Mouse (Mus musculus) right cerebral cortex, postnatal 25 days (tissue): ENCODE data around the gene Myo15b.

Source experiments
- DNase-seq: peaks from one replicate; pipeline ENCODE4 v3.0.0; 2022

Myo15b gene

DNA sequence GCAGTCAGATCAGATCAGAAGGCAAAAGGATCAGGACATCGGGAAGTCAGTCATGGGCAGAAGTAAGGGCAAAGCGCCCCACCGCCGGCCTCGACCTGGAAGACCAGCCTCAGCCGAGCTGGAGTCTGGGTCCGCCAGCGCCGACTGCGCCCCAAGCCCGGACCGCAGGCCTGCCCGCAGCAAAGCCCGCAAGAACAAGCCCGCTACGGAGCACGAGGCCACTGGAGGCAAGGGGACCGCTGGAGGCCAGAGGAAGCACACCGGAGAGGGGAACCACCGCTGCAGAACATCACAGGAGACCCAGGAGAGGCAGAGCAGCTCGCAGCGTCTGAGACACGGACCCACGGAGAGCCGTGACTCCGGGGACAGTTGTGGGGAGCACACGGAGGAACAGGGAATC, at the start of gene Myo15b:
Myo15b (plus strand) TSS at position 53 of the 400 bp plus-strand sequence.
- no peak for DNase-seq

- no peak for DNase-seq
Measured at GRCm38 (mm10) chr11:115808696-115809310, 49.4 kb upstream of the Myo15b start.

DNA sequence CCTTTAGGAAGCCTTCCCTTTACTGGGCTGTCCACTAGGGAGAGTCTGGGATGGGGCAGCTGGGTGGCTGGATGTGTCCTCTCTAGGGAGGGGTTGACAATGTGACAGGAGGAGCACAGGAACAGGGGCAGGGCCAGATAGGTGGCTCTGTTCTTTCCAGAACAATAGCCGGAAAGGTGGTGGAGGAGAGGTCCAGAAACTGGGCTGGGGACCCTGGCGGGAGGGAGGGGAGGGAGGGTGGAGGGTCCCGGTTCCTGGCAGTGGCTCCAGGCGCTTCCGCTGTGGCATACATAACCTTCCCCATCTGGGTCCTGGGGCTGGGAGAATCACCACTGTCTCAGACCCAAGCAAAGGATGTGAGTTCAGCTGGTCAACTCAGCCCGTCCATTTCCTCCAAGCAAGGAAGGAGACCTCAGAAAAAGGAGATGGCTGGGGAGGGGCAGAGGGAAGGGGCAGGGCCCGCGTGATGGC, 48.9 kb upstream of the Myo15b start:
- DNase-seq, result no peak

GRCm38 (mm10) chr11:115810377-115810776, 47.8 kb upstream of the Myo15b start:
- no peak for DNase-seq

GRCm38 (mm10) chr11:115811381-115812093, 46.7 kb upstream of the Myo15b start:
- DNase-seq, result no peak

DNA sequence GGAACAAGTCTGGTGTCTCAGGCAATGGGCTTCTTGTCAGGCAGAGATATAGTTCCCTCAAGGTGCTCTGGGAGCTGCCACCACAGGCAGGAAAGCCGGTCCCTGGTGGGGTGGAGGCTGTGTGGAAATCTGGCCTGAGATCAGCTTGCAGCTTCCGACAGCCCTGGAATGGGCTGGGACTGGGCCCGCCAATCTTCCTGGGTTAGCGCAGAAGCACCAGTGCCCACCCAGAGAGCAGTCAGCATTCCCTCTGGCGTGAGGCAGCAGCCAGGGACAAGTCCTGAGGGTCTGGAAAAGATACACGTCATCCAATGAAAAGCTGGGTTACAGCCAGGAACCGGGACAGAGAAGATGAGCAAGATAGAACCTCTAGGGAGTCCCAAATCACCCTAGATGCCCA, 46.1 kb upstream of the Myo15b start:
- no peak for DNase-seq

DNA sequence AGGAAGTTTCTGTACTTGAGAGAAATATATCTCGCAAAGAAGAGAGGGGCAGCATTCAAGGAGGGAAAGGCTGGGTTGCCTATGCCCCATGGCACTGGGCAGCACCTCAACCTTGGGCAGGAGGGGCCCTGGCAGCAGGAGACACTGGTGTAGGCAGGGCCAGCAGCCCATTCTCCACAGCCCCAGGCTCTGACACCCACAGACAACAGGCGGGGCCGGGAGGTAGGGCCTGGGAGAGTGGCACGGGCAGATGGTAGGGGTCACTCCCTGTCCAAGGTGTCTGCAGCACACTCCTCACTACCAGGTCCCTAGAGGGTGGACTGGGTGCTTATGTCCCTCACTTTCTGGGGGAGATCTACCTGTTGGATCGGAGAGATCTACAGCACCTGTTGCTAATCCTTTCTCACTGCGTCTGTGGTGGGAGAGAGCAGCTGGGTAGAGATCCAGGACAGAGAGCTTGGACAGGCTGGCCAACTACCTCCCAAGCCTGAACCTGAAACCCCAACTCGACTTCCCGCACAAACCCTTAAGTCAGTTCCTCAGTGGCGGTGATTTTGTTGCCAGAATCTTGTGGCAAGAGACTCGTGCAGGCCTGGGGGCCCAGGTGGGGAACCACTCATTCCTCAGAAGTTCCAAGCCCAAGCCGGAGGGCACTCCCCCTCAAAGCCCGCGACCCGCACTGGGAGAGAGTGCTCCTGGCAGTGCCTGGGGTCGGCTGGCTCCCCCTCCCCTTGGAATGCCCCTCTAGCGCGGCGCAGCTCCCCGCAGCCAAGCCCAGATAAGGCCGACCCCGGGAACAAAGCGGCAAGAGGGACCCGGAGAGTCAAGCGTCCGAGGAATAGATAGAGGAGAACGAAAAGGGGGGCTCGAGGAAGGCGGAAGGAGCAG, 45.4 kb upstream of the Myo15b start:
- no peak for DNase-seq

GRCm38 (mm10) chr11:115813507-115814296, 44.5 kb upstream of the Myo15b start, which contains the start of gene Caskin2:
Caskin2 (minus strand) TSS chr11:115813639.
- DNase-seq, result peak; percentile 84

DNA sequence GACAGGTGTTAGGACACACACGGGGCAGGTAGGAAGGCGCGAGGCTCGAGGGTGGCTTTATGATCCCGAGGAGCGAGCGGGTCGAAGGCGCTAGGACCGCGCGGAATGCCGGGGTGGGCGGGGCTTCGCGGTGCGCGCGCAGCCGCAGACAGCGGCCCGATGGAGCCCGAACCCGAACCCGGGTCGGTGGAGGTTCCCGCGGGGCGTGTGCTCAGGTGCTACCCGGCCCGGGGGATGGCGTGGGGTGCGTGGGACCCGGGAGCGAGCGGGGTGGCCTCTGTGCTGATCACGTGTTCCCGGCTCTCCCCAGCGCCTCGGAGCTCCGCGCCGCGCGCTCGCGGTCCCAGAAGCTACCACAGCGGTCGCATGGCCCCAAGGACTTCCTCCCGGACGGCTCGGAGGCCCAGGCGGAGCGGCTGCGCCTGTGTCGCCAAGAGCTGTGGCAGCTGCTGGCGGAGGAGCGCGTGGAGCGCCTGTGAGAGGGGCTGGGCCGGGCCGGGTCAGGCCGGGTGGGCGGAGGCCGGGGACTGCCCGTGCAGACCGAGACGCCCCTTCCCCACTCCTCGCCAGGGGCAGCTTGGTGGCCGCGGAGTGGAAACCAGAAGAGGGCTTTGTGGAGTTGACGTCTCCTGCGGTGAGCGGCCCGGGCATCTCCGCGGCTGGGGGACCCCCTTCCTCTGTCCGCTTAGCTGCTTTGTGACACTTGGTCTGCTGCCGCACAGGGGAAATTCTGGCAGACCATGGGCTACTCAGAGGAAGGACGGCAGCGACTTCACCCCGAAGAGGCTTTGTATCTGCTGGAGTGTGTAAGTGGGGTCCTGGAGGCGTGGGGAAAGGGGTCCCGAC, 43.4 kb upstream of the Myo15b start, which contains the start of gene Tsen54:
Tsen54 (plus strand) TSS at position 120 of the 846 bp plus-strand sequence.
- peak; percentile 87 for DNase-seq

DNA sequence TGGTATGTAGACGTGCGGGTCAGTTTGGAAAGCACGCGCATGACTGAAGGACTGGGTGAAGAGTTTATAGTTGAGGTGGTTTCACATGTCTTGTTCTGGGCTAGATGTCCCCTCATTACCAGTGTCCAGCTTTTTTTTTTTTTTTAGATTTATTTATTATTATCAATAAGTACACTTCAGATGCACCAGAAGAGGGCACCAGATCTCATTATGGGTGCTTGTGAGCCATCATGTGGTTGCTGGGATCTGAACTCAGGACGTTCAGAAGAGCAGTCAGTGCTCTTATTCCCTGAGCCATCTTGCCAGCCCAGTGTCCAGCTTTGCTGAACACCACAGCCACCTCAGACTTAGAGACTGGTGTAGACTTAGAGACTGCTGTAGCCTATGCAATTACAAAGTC, 40.9 kb upstream of the Myo15b start:
- no peak for DNase-seq

DNA sequence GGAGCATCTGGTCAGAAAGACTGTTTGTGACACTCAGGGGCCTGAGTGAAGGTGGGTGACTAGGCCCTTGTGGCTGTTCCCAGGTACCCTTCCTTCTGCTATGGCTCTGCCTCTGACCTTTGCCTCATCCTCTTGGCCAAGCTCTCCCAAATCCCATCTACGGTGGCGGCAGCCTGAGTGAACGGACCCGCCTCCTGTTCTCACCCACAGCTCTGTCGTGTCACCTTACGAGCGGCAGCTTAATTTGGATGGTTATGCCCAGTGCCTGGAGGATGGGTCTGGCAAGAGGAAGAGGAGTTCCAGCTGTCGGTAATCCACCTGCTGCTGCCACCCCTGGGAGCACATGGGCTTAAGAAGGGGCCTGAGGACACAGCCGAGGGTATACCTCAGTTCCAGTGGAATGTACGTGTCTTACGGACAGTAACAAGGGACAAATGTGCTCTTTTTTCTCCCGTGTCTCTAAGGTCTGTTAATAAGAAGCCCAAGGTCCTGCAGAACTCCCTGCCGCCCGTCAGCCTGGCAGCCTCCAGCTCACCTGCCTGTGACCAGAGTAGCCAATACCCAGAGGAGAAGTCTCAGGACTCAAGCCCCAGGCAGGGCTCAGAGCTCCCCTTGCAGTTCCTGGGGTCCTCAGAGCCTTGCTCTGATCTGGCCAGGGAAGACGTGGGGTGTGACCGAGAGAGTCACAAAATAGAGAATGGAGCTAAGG, 38.1 kb upstream of the Myo15b start:
- no peak for DNase-seq

DNA sequence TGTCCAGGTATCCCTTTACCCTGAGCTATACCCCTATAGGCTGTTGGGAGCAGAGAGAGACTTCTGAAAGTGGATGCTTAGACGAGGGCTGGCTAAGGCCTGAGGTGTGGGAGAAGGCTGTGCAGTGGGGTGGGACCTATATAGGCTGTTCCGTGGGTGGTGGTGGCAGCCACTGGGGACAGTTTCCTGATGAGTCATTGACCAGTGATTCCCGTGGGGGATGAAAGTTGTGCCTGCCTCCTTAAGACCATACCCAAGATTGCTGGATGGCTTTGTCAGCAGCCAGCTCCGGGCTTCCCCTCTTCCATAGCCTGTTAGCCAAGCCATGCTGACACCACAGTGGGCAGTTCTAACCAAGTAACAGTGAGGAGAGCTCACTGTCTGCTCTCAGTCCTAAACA, 37.2 kb upstream of the Myo15b start:
- no peak for DNase-seq

- DNase-seq, result peak; percentile 71
Measured at GRCm38 (mm10) chr11:115823774-115824740, 34.1 kb upstream of the Myo15b start, which contains the start of gene Llgl2. Llgl2 (plus strand) TSS chr11:115824049.

- DNase-seq, result no peak
Measured at GRCm38 (mm10) chr11:115824813-115825212, 33.4 kb upstream of the Myo15b start.

DNA sequence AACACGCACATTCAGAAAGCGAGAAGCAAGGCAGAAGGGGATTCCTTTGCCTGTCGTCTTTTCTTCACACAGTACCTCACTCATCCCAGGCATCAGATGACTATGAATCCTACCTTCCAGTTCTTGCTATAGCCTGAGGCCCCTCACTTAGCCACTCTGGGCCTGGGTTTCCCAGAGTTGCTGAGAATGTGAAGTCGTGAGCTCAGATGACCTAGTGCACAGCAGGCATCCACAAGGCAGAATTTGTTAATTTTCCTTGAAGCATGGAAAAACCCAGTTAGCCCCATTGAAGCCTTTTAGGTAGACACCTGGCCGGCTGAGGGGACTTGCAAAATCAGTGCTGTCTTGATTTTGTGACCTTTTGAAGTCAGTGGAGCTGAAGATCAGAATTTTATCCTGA, 31.7 kb upstream of the Myo15b start:
- no peak for DNase-seq

DNA sequence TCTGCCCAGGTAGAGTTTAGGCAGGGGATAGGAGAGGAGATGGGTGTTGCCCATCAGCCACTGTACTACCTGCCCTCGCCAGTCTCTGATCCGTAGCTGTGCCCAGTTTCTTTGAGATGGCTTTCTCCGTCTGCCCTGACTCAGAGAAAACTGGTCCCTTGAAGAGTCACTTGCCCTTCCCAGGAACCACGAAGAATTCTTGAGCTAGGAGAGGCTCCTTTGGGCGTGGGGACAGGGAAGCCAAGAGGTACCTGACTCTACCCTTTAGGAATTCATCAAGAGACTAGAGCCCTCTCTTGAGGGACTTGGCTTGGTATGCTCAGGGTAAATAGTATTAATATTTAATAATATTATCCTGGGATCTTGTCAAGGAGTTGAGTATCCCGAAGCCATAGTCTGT, 30.6 kb upstream of the Myo15b start:
- DNase-seq, result no peak

- DNase-seq, result no peak
Measured at GRCm38 (mm10) chr11:115829036-115829435, 29.2 kb upstream of the Myo15b start.

DNA sequence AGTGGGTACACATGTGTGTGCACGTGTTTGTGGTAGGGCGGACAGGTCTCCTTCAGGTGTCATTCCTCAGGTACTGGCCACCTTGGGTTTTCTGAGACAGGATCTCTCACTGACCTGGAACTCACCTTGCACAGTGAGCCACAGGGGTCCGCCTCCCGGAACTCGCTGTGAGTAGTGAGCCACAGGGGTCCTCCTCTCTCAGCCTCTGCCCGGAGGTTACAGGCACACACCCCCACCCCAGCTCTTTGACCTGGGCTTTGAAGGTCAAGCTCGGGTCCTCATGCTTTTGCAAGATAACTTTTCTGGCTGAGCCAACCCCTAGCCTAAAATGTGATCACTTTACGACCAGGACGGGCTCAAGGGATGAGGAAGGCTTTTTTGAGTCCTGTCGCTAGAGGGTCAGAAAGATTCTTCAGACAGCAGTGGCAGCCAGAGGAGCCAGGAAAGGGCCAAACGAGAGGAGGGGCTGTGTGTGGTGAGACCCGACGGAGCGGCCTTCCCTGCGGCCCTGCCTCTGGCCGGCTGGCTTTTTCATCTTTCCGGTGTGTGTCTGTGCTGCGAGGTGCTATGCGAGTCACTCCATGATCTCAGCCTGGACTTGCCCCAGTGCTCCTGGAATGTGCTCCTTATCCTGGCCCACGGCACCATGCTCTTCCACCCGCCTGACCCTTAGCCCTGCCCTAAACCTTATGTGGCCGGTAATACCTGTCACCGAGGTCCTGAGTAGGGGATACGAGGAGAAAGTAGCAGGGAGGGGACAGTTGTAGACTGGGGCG, 27.5 kb upstream of the Myo15b start:
- no peak for DNase-seq

- DNase-seq, result no peak
Measured at GRCm38 (mm10) chr11:115831518-115831917, 26.7 kb upstream of the Myo15b start.
